Mouse (Mus musculus) T-helper 1 cell (primary cell): ENCODE data around the gene Reep6.
"Not testable (repeated sequence)": the region's sequence is repeated elsewhere in the genome, so short reads cannot be mapped to it uniquely, and the experiment has no call there.

Experiments used
- in situ Hi-C: fragments of 300-600 bp; cut with MboI, MseI; formaldehyde crosslinking; loops from one replicate; pipeline ENCODE4 v1.15.1; 2025; ENCODE audit warnings: high pct_unique_total_duplicates

The Reep6 gene

GRCm38 (mm10) chr10:80325045-80325444 is 4.7 kb upstream of the Reep6 start:
- in situ Hi-C loops: no loop called here

- in situ Hi-C loops: no loop called here
Observed at GRCm38 (mm10) chr10:80330084-80330483, 331 bp downstream of the Reep6 start.

GRCm38 (mm10) chr10:80330888-80331287 is 1.1 kb downstream of the Reep6 start:
- in situ Hi-C loops: no loop called here

- in situ Hi-C loops: no loop called here
Observed at GRCm38 (mm10) chr10:80331636-80332524, 2.1 kb downstream of the Reep6 start.

GRCm38 (mm10) chr10:80332525-80332989 is 2.8 kb downstream of the Reep6 start:
- in situ Hi-C loops: no loop called here

GRCm38 (mm10) chr10:80336263-80336662 is 6.5 kb downstream of the Reep6 start:
- in situ Hi-C loops: no loop called here

GRCm38 (mm10) chr10:80339941-80340750 is 10.4 kb downstream of the Reep6 start:
- in situ Hi-C loops: no loop called here

GRCm38 (mm10) chr10:80341026-80341425 is 11.3 kb downstream of the Reep6 start:
- in situ Hi-C loops: no loop called here

- in situ Hi-C loops: no loop called here
Observed at GRCm38 (mm10) chr10:80341491-80342304, 11.9 kb downstream of the Reep6 start.

GRCm38 (mm10) chr10:80342305-80342748 is 12.6 kb downstream of the Reep6 start:
- in situ Hi-C loops: no loop called here

GRCm38 (mm10) chr10:80342749-80343424 is 13.1 kb downstream of the Reep6 start:
- in situ Hi-C loops: no loop called here

- in situ Hi-C loops: no loop called here
Observed at GRCm38 (mm10) chr10:80343425-80343895, 13.7 kb downstream of the Reep6 start.

GRCm38 (mm10) chr10:80344131-80344661 is 14.4 kb downstream of the Reep6 start:
- in situ Hi-C loops: no loop called here

GRCm38 (mm10) chr10:80345122-80345521 is 15.4 kb downstream of the Reep6 start:
- in situ Hi-C loops: no loop called here

GRCm38 (mm10) chr10:80345929-80346328 is 16.2 kb downstream of the Reep6 start:
- in situ Hi-C loops: not testable (repeated sequence)

- in situ Hi-C loops: no loop called here
Observed at GRCm38 (mm10) chr10:80347514-80347967, 17.8 kb downstream of the Reep6 start.

GRCm38 (mm10) chr10:80348244-80348781 is 18.6 kb downstream of the Reep6 start, which contains the start of gene Adamtsl5:
Gene Adamtsl5, minus strand, starts transcription at chr10:80348412.
- in situ Hi-C loops: no loop called here

- in situ Hi-C loops: no loop called here
Observed at GRCm38 (mm10) chr10:80348981-80349380, 19.2 kb downstream of the Reep6 start.

- in situ Hi-C loops: no loop called here
Observed at GRCm38 (mm10) chr10:80350292-80350691, 20.5 kb downstream of the Reep6 start.

- in situ Hi-C loops: no loop called here
Observed at GRCm38 (mm10) chr10:80351896-80352295, 22.1 kb downstream of the Reep6 start.
